Mouse (Mus musculus) megakaryocyte, adult 5-6 weeks (primary cell): Measurements from ENCODE around the gene Ankrd13b. TPM values are rescaled to one million over a fixed set of nuclear protein-coding genes. Genes with fewer than 3 reads are reported as not detected.
"Not testable (repeated sequence)": the region's sequence is repeated elsewhere in the genome, so short reads cannot be mapped to it uniquely, and the experiment has no call there.

Source experiments
- ATAC-seq: 2 replicates; pipeline ENCODE4 v1.8.0; 2016; ENCODE audit warnings: mild to moderate bottlenecking, inconsistent platforms; ENCODE audit not compliant: poor library complexity, severe bottlenecking
- total RNA-seq, 2 experiments: library from RNA; stranded (forward) in 1 of 2; stranded (reverse) in 1 of 2; fragments of 153-499, 151-499 nt in 1 of 2; fragments of 221-1000, 200-1000 nt in 1 of 2; gene quantifications; 2 replicates each; pipeline versions ENCODE4 v1.2.3 to v1.2.4; 2015 to 2017

The Ankrd13b gene
- total RNA-seq (2015) = 2.0 and 2.1 TPM in 2 replicates
- total RNA-seq (2017) = 2.8 and 9.1 TPM in 2 replicates

- ATAC-seq = 0 out of 2 replicates have a peak, but pooled peaks have one; percentile 23
These were observed at the start of gene Ankrd13b for GRCm38 (mm10) chr11:77489591-77490235. Gene Ankrd13b, minus strand, starts transcription at chr11:77489678.

DNA sequence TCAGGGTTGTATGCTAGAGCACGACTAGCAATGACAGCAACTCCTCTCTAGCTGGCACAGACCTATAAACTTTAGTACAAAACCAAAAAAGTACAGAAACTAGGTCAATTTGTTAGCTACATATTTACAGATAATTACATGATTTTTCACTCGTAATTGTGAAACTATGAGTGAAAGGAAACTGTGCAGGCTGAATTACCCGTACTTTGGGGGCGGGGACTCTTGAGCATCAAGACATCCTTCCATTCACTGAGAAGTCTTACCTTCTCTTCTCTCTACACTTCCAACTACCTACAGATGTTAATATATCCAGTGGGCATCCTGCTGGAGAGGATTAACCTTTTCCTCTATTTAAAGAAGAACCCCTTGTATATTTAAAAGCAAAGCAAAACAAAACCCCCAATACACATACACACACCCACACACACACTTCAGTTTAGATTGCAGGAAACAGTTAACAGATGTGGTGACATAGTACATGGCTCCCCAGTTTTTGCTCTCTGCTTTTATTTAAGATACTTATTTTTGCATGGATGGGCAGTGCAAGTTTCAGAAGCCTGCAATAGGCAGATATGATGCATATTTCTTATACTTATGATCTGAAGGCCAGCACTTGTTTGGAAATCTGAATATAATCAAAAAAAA is 42.8 kb upstream of the Ankrd13b start:
- ATAC-seq = no peak

DNA sequence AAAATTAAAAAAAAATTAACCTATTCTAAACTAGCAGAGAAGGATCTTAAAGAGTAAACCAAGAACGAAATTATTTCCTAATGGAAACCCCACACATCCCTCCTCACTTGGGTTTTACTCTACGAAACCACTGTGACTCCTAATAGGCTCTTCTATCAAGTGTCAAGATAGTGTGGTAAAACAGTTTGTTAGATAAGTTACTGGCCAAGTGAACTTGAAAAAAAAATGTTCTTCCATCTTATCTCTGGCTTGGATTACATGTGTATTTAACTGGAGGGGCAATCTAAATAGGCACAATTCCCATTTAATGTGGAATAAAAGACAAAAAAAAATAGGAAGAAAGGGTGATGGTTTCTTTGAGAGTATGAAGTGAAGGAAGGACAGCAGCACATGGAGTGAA is 41.4 kb upstream of the Ankrd13b start:
- no peak for ATAC-seq

DNA sequence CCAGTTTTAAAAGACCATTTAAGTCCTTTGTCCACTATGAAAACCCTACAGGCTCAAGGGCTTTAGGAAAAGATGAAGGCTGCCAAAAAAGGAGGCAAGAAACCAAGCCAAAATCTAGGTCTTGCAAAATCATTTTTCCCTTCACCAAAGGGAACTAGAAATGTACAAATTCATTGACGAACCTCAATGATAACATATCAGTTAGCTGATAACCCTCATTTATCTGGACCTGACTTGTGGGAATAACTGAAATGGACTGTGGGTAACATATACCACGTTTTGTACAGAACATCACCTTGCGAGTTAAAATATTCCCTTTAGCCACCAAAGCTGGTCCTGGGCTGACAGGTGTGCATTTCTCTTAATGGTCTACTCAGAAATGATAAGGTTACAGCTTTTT is 40.2 kb upstream of the Ankrd13b start:
- no peak for ATAC-seq

- not testable (repeated sequence) for ATAC-seq
These were observed 38.9 kb upstream of the Ankrd13b start for GRCm38 (mm10) chr11:77528420-77528819.

GRCm38 (mm10) chr11:77525804-77526486 is 36.5 kb upstream of the Ankrd13b start:
- ATAC-seq = no peak

GRCm38 (mm10) chr11:77520601-77521529 is 31.4 kb upstream of the Ankrd13b start:
- peak; percentile 67 for ATAC-seq

DNA sequence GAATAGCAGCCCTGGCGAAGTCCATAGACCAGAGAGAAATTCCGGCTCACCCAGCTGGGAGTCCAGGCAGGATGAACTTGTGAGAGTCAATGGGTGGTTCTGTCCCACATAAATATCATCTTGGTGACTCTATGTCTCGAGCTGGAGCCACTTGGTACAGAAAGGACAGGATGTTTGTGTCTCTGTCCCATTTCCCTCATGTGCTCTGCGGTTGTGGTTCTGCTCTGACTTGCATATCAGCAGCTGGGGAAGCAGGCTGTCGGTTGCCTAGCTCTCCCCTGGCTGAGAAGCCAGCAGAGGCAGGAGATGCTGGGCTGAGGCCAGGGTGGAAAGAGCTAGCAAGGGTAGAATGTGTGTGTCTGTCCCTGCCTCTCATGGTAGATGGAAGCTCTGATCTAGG is 29.6 kb upstream of the Ankrd13b start, which contains the start of gene Gm10392:
Gene Gm10392 (minus strand): TSS at position 156 of the 400 bp plus-strand sequence.
- ATAC-seq = peak; percentile 53

DNA sequence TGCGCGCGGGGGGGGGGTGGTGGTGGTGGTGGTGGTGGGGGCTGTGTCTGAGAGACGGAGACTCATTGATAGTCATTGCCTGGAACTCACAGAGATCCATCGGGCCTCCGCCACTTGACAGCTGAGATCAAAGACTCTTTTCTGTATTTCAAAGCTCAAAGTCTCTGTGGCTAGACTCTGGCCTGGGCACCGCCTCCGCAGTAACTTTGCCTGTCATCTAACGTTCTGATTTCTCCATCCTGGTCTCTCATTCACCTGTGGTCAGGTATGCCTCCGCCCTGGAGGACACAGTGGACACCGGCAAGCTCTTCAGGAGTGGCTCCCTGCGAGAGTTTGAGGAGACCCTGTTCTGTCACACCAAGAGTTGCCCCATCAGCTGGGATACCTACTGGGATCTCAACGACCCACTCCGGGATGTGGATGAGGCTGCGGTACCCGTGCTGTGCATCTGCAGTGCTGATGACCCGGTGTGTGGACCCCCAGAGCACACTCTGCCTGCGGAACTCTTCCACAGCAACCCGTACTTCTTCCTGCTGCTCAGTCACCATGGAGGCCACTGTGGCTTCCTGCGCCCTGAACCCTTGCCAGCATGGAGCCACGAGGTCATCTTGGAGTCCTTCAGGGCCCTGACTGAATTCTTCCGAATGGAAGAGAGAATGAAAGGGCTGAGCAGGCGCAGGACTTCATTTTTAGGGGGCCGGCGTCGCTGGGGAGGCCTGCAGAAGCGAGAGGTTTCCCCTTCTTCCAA is 28.7 kb upstream of the Ankrd13b start:
- ATAC-seq = no peak

DNA sequence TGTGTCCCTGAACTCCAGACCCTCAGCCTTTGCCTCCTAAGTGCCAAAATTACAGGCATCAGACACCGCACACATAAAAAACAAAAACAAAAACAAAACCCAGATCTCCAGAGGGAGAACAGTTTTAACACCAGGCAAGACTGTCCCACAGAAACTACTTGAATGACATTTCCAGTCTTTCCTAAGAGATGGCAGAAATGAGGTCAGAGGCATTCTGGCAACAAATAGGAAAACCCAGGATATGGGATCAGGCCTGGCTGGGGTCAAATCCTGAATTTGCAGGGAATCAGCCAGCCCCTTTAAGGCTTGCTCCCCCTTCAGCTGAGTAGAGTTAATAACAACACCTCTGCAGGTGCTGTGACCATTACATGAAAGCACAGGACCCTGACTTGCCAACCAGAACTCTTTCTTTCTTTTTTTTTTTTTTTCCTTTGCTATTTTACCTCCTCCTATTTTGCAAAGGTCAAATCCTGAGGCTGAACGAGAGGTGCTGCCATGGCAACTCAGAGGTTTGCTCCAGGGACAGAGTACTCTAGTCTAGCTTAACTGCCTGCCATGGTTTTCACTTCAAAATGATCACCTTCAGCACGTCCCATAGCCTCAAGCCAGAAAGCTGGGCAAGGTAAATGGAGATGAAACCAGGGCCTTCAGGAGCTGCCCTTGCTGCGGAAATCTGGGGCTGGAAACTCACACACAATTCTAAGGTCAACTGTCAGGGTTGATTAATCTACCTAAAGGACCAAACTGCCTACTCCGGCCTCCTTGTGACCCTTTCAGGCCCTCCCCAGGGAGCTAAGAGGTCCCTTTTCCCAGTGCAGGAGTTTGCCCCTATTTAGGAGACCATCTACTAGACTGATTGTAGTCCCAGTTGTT is 27.3 kb upstream of the Ankrd13b start:
- ATAC-seq = no peak

GRCm38 (mm10) chr11:77515637-77516552 is 26.4 kb upstream of the Ankrd13b start, which contains the start of gene Trp53i13:
Gene Trp53i13, minus strand, starts transcription at chr11:77515980.
- 0 out of 2 replicates have a peak, but pooled peaks have one; percentile 1 for ATAC-seq

DNA sequence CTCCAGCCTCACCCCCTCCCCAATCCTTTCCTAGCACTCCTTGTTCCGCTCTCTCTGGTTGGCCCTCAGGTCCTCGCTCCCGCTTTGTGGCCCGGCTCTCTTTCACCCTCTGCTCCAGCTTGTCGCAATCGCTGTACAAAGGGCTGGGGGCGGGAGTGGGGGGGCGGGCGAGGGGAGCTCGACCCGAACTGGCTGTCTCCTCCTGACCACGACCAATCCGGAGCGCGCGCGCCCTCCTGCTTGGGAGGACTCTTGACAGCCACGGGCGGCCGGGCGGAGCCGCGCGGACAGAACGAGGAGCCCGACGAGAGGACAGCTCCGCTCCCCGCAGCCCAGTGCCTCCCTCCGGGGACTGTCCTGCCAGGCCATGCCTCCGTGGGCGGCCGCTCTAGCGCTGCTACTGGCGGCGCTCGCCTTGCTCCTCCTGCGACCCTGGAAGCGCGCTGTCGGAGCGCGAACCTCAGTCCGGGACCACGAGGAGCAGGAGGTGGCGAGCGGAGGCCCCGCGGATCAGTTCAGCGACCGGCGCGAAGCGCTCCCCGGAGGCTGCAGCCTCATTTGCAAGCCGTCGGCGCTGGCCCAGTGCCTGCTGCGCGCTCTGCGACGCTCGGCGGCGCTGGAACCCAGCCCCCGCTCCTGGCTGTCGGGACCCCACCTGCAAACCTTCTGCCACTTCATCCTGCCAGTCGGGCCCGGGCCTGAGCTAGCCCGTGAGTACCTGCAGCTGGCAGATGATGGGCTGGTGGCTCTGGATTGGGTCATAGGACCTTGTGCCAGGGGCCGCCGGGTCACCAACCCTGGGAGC is 25.6 kb upstream of the Ankrd13b start, which contains the start of gene Abhd15:
Gene Abhd15 (plus strand): TSS at position 290 of the 805 bp plus-strand sequence.
- ATAC-seq = peak; percentile 65

DNA sequence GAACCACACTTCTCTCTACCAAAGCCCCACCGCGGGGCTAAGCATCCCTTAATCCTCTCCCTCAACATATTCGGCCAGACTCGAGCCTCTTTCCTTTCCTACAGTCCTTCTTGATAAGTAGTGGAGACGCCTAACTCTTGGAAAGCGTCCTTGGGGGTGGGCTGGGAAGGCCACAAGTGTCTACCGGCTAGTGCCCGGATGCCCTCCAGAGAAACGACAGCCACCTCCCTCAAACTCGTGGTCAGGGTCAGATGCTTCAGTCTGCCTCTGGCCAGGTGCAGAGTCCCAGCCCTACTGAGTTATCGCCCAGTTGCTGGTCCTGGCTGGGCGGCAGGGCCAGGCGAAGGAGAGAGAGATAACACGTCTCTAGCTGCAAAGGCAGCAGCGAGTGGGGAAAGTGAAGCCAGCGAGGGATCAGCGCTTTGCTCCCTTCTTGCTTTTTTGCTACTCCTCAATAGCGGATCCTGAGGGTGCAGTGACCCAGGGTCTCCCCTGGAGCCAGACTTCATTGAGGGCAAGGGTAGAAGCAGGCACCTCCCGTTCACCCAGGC is 24.9 kb upstream of the Ankrd13b start:
- ATAC-seq = no peak

- ATAC-seq = no peak
These were observed 24.3 kb upstream of the Ankrd13b start for GRCm38 (mm10) chr11:77513811-77514170.

GRCm38 (mm10) chr11:77512891-77513810 is 23.7 kb upstream of the Ankrd13b start:
- peak; percentile 57 for ATAC-seq

DNA sequence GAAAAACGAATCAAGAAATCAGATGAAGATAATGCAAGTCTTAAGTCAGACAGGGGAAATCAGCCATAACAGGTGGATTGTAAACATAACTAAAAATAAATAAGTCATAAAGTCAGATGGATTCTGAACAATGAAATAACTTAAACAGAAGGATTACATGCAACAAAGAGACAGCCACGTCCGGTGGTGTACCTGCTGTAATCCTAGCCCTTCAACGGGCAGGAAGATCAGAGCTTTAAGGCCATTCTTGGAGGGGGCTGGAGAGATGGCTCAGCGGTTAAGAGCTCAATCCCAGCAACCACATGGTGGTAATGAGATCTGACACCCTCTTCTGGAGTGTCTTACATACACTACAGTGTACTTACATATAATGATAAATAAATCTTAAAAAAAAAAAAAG is 21.9 kb upstream of the Ankrd13b start:
- ATAC-seq = no peak
